Mouse (Mus musculus) hindbrain, embryonic 12.5 days (tissue): ENCODE measurements around the gene Mcf2l. TPM values are rescaled to one million over a fixed set of nuclear protein-coding genes. Genes with fewer than 3 reads are reported as not detected.

Source experiments
- ATAC-seq: fragments of 200-750 bp; cut with Nextera tagmentation; 2 replicates; pipeline ENCODE4 v1.8.0; 2017; ENCODE audit warnings: moderate TSS enrichment; ENCODE audit not compliant: low FRiP score
- H3K27ac ChIP-seq: fragments of 300-500 bp; sonication (generic); 2 replicates; pipeline ENCODE4 v1.5.1; 2016; ENCODE audit warnings: mild to moderate bottlenecking
- H3K27me3 ChIP-seq: fragments of 300-500 bp; sonication (generic); 2 replicates; pipeline ENCODE4 v1.6.1; 2016; ENCODE audit warnings: mild to moderate bottlenecking
- H3K36me3 ChIP-seq: fragments of 300-500 bp; sonication (generic); 2 replicates; pipeline ENCODE4 v1.6.1; 2016; ENCODE audit warnings: mild to moderate bottlenecking
- H3K4me1 ChIP-seq: fragments of 300-500 bp; sonication (generic); 2 replicates; pipeline ENCODE4 v1.6.1; 2016
- H3K4me2 ChIP-seq: fragments of 300-500 bp; sonication (generic); replicated peaks from 2 replicates; pipeline ENCODE4 v1.6.1; 2016; ENCODE audit warnings: mild to moderate bottlenecking
- H3K4me3 ChIP-seq: fragments of 300-500 bp; sonication (generic); 2 replicates; pipeline ENCODE4 v1.5.1; 2016; ENCODE audit warnings: mild to moderate bottlenecking
- H3K9ac ChIP-seq: fragments of 300-500 bp; sonication (generic); 2 replicates; pipeline ENCODE4 v1.6.1; 2016; ENCODE audit warnings: mild to moderate bottlenecking, moderate library complexity
- H3K9me3 ChIP-seq: fragments of 300-500 bp; sonication (generic); replicated peaks from 2 replicates; pipeline ENCODE4 v1.6.1; 2016; ENCODE audit warnings: mild to moderate bottlenecking
- WGBS: fragments of 180-500 bp; shearing (Covaris S2); methylation state at CpG from one replicate; pipeline ENCODE4 v1.1.7; 2016; 5-methylcytosine and 5-hydroxymethylcytosine counted together
- polyA plus RNA-seq: library from polyadenylated mRNA; unstranded; fragments of >200 nt; fragmentation: Nextera tagmentation; extraction: Ambion mirVana; gene quantifications from 2 replicates; pipeline ENCODE4 v1.2.1, GENCODE M21; 2016

The Mcf2l gene
- polyA plus RNA-seq, 1 experiment from 2014 or later: 98.3 TPM

- H3K4me3 ChIP-seq: no peak overlapping the region
- WGBS: 65% methylated on average over 8 of the region's 8 CpGs
- no peaks in the 10 kb centered on the region for H3K27me3 ChIP-seq
- no peak overlapping the region for H3K4me2 ChIP-seq
- no peaks in the 10 kb centered on the region for H3K4me1 ChIP-seq
- H3K9ac ChIP-seq: no peak overlapping the region
- peaks cover 55% of the 10 kb centered on the region for H3K36me3 ChIP-seq
- H3K27ac ChIP-seq: no peak overlapping the region
- no peaks in the 10 kb centered on the region for H3K9me3 ChIP-seq
- ATAC-seq: no peak
Measured at GRCm38 (mm10) chr8:12987571-12987970, 114.0 kb downstream of the Mcf2l start.

- Histone ChIP-seq H3K4me2 (no peak overlapping the region), H3K27me3 (no peaks in the 10 kb centered on the region), H3K4me3 (no peak overlapping the region), H3K9ac (no peak overlapping the region), H3K27ac (no peak overlapping the region), H3K4me1 (no peaks in the 10 kb centered on the region), H3K9me3 (no peaks in the 10 kb centered on the region), H3K36me3 (peaks cover 55% of the 10 kb centered on the region)
- no peak for ATAC-seq
- WGBS: 81% methylated on average over 13 of the region's 13 CpGs
Measured at GRCm38 (mm10) chr8:12988722-12989430, 115.3 kb downstream of the Mcf2l start.

DNA sequence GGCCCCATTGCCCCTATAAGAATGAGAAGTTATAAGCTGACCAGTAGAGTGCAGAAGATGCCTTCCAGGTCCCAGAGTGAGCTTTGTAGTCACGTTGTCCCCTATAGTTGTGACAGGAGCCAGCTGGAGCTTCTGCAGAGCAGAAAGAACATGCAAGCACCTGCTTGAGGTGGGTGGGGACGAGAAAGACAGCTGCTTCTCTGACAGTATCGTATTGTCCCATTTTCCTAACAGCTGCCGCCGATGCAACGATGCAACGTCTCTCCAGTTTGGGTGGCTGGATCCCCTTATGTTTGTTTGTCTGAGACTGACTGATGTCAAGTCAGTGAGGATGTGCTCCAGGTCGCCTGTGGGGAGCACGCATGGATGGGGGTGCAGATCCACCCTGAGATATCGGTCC is 117.8 kb downstream of the Mcf2l start:
- 87% methylated on average over 10 of the region's 10 CpGs for WGBS
- Histone ChIP-seq H3K27me3 (no peaks in the 10 kb centered on the region), H3K36me3 (peaks cover 52% of the 10 kb centered on the region), H3K4me1 (peaks cover 5% of the 10 kb centered on the region; the same call in 1 of the 2 replicates), H3K27ac (no peak overlapping the region), H3K4me2 (no peak overlapping the region), H3K4me3 (no peak overlapping the region), H3K9ac (no peak overlapping the region), H3K9me3 (no peaks in the 10 kb centered on the region)
- ATAC-seq: no peak

GRCm38 (mm10) chr8:12994468-12994867 is 120.9 kb downstream of the Mcf2l start:
- no peaks in the 10 kb centered on the region for H3K9me3 ChIP-seq
- no peak for ATAC-seq
- H3K4me2 ChIP-seq: no peak overlapping the region
- H3K9ac ChIP-seq: no peak overlapping the region
- no peak overlapping the region for H3K27ac ChIP-seq
- H3K4me1 ChIP-seq: peaks cover 8% of the 10 kb centered on the region; the same call in 1 of the 2 replicates
- H3K4me3 ChIP-seq: no peak overlapping the region
- H3K27me3 ChIP-seq: no peaks in the 10 kb centered on the region
- H3K36me3 ChIP-seq: peaks cover 69% of the 10 kb centered on the region
- WGBS: 85% methylated on average over 5 of the region's 5 CpGs

DNA sequence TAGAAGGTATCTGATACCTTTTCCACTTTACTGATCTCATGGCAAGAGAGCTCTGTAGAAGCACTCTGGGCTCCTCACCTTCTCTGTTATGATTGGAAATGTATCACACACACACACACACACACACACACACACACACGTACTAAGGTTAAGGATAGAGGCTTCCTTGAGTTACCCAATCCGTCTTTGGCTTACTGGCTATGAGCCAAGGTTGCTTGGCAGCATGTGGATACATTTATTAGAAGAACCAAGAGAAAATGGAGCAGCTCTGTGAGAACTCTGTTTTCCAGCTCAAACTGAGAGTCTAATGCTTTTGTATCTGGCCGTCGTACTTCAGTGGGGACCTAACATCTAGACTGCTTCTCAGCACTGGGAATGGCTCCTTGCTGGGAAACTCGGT is 121.9 kb downstream of the Mcf2l start:
- 74% methylated on average over 5 of the region's 5 CpGs for WGBS
- ATAC-seq: no peak

DNA sequence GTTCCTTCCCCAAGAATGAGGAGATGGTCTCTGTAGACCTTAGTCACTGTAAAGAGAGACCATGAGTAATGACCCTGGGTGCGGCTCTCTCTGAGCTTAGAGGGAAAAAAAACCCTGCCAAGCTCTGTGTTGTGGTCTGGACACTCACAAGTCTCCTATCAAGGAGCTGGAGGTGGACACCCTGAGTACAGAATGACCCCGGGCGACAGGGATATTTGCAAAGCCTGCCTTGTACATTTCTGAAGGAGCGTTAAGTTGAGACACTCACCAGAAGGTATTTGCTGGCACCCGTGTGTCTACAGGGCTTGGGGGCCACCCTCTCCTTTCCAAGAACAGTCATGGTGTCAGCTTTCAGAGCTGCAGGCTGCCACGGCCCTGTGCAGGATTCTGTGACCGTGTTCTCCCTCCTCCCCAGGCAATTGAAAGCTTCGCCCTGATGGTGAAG is 123.2 kb downstream of the Mcf2l start:
- 62% methylated on average over 8 of the region's 8 CpGs for WGBS
- Histone ChIP-seq H3K9me3 (no peaks in the 10 kb centered on the region), H3K4me1 (peaks cover 8% of the 10 kb centered on the region; the same call in 1 of the 2 replicates), H3K36me3 (peaks cover 74% of the 10 kb centered on the region), H3K4me3 (no peak overlapping the region), H3K9ac (no peak overlapping the region), H3K27ac (no peak overlapping the region), H3K4me2 (no peak overlapping the region), H3K27me3 (no peaks in the 10 kb centered on the region)
- ATAC-seq: no peak

More for the DNA sequence above, 121.9 kb downstream of the Mcf2l start:
- Histone ChIP-seq H3K9ac (no peak overlapping the region), H3K36me3 (peaks cover 71% of the 10 kb centered on the region), H3K9me3 (no peaks in the 10 kb centered on the region), H3K27ac (no peak overlapping the region), H3K4me3 (no peak overlapping the region), H3K27me3 (no peaks in the 10 kb centered on the region), H3K4me2 (no peak overlapping the region), H3K4me1 (peaks cover 8% of the 10 kb centered on the region; the same call in 1 of the 2 replicates)

DNA sequence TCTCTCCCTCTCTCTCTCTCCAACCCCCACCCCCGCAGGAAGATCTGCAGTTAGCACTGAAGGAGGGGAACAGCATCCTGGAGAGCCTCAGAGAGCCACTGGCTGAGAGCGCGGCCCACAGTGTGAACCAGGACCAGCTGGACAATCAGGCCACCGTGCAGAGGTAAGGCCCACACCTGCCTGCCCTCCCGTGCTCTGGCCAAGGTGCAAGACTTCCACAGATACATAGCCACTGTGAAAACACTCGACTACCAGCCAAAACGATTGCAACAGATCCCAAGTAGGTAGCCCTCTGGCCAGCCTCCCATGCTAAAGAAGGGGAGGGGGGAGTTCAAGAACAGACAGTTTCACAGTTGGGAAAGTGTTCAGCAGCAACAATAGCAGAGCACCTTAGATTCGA is 124.7 kb downstream of the Mcf2l start:
- Histone ChIP-seq H3K9me3 (no peaks in the 10 kb centered on the region), H3K36me3 (peaks cover 88% of the 10 kb centered on the region), H3K9ac (no peak overlapping the region), H3K27me3 (no peaks in the 10 kb centered on the region), H3K4me2 (no peak overlapping the region), H3K4me3 (no peak overlapping the region), H3K4me1 (peaks cover 8% of the 10 kb centered on the region; the same call in 1 of the 2 replicates), H3K27ac (no peak overlapping the region)
- ATAC-seq: no peak
- WGBS: 89% methylated on average over 8 of the region's 8 CpGs

DNA sequence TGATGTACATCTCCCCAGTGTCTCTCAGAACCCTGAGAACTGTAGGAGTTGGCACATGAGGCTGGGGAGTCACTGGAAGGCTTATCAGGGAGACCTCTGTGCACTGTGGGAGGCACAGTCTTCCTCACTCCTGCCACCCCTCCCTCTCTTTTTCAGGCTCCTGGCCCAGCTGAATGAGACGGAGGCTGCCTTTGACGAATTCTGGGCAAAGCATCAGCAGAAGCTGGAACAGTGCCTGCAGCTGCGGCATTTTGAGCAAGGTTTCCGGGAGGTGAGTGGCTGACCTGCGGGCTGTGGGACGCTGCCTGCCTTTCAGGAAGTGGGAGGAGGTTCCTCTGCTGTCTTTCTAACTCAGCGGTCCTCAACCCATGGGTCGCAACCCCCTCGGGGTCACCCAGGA is 126.2 kb downstream of the Mcf2l start:
- Histone ChIP-seq H3K4me1 (peaks cover 8% of the 10 kb centered on the region; the same call in 1 of the 2 replicates), H3K9ac (no peak overlapping the region), H3K27ac (no peak overlapping the region), H3K4me3 (no peak overlapping the region), H3K4me2 (no peak overlapping the region), H3K27me3 (no peaks in the 10 kb centered on the region), H3K9me3 (no peaks in the 10 kb centered on the region), H3K36me3 (peaks cover 93% of the 10 kb centered on the region)
- WGBS: 89% methylated on average over 9 of the region's 9 CpGs
- no peak for ATAC-seq

- Histone ChIP-seq H3K9me3 (no peaks in the 10 kb centered on the region), H3K4me2 (no peak overlapping the region), H3K27ac (no peak overlapping the region), H3K4me1 (no peaks in the 10 kb centered on the region), H3K4me3 (no peak overlapping the region), H3K36me3 (peaks cover 94% of the 10 kb centered on the region), H3K9ac (no peak overlapping the region), H3K27me3 (no peaks in the 10 kb centered on the region)
- WGBS: 72% methylated on average over 4 of the region's 4 CpGs
- no peak for ATAC-seq
Measured at GRCm38 (mm10) chr8:13007458-13007857, 133.9 kb downstream of the Mcf2l start.

DNA sequence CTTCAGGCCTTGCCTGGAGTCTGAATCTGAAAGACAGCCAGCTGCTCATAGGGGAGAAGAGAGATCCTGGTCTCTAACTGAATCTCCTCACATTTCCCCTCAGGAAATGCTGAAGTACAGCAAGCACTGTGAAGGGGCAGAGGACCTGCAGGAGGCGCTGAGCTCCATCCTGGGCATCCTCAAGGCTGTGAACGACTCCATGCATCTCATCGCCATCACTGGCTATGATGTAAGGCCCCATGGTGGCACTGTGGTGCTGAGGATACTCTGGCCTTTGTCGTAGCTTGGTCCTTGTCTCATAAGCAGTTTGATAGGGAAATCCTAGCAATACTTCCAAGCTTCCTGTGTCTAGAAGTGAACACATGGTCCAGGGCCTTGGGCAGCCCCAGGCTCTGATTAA is 136.7 kb downstream of the Mcf2l start:
- Histone ChIP-seq H3K9ac (no peak overlapping the region), H3K4me2 (no peak overlapping the region), H3K27ac (no peak overlapping the region), H3K27me3 (no peaks in the 10 kb centered on the region), H3K36me3 (peaks cover 94% of the 10 kb centered on the region), H3K9me3 (no peaks in the 10 kb centered on the region), H3K4me1 (no peaks in the 10 kb centered on the region), H3K4me3 (no peak overlapping the region)
- WGBS: 58% methylated on average over 4 of the region's 4 CpGs
- ATAC-seq: no peak

DNA sequence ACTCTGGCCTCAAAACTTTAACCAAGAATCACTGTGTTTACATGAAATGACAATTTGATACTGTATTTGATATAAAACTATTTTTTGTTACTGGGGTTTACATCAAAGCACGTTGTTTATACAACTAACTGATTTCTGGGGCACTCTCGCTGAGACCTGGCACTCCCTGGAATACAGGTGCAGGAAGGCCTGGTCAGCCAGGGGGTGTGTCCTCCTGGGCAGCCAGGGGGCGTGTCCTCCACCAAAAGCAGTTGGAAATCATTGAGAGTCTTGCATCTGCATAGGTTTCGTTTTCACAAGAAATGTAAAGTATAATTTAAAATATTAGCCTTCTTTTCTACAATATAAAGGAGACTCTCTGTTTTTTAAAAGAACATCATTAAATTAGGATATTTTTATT is 146.0 kb downstream of the Mcf2l start:
- no peaks in the 10 kb centered on the region for H3K4me1 ChIP-seq
- no peak overlapping the region for H3K27ac ChIP-seq
- no peak overlapping the region for H3K4me2 ChIP-seq
- no peaks in the 10 kb centered on the region for H3K27me3 ChIP-seq
- ATAC-seq: no peak
- H3K9ac ChIP-seq: no peak overlapping the region
- 66% methylated on average over 4 of the region's 4 CpGs for WGBS
- H3K4me3 ChIP-seq: no peak overlapping the region
- H3K9me3 ChIP-seq: no peaks in the 10 kb centered on the region
- H3K36me3 ChIP-seq: peaks cover 60% of the 10 kb centered on the region

DNA sequence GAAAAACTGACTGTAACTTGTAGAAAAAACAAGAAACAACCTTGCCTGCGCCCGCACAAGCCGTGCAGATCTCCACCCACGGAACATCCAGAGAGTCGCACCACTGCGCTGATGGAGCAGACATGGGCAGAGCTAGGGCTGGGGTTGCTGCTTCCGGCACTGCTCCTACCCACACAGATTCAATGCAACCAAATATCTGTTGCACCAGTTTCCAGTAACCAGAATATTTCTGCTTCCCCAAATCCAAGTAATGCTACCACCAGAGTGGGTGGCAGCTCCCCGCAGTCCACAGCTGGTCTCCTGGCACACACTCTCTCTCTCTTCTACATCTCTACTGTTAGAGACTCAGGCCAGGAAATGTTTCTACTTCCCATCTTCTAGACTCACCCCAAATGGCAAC is 148.2 kb downstream of the Mcf2l start:
- H3K9ac ChIP-seq: no peak overlapping the region
- H3K27ac ChIP-seq: no peak overlapping the region
- ATAC-seq: no peak
- H3K9me3 ChIP-seq: no peaks in the 10 kb centered on the region
- H3K4me3 ChIP-seq: no peak overlapping the region
- 96% methylated on average over 8 of the region's 8 CpGs for WGBS
- no peaks in the 10 kb centered on the region for H3K27me3 ChIP-seq
- H3K4me2 ChIP-seq: no peak overlapping the region
- H3K4me1 ChIP-seq: peaks cover 2% of the 10 kb centered on the region; the same call in 1 of the 2 replicates
- H3K36me3 ChIP-seq: peaks cover 38% of the 10 kb centered on the region
